Mouse (Mus musculus) bone marrow, adult 2 months (tissue): ENCODE measurements at regions not wholly inside any gene's neighbourhood (a gene's known extent, or its start where the extent isn't known, plus 50 kb on each side); places are given as distances from the start of the nearest gene placed in this dataset.

Source experiments
- H3K27ac ChIP-seq: fragments of 200-500 bp; 2 replicates; pipeline ENCODE4 v1.5.1; 2012; ENCODE audit warnings: low read depth, mild to moderate bottlenecking, control low read depth, inconsistent platforms, low read length; ENCODE audit not compliant: control insufficient read depth, poor library complexity, insufficient read depth
- H3K4me1 ChIP-seq: fragments of 200-500 bp; 2 replicates; pipeline ENCODE4 v1.6.1; 2011; ENCODE audit warnings: low read length; ENCODE audit not compliant: control insufficient read depth, insufficient read depth
- H3K4me3 ChIP-seq: fragments of 200-500 bp; replicated peaks from 2 replicates; pipeline ENCODE3; 2011; ENCODE audit warnings: mild to moderate bottlenecking, low read depth, low read length, control low read depth; ENCODE audit not compliant: control insufficient read depth
- CTCF ChIP-seq: fragments of 200-500 bp; IDR thresholded peaks from 2 replicates; pipeline ENCODE4 v1.5.1; 2011; ENCODE audit warnings: low read length, control low read depth; ENCODE audit not compliant: control insufficient read depth, insufficient read depth
- POLR2A ChIP-seq: fragments of 200-500 bp; IDR thresholded peaks from 2 replicates; pipeline ENCODE4 v1.6.1; 2011; ENCODE audit warnings: low read depth, mild to moderate bottlenecking, control low read depth, low read length, borderline replicate concordance; ENCODE audit not compliant: control insufficient read depth
- WGBS: fragments of 180-500 bp; shearing (Covaris S2); methylation state at CpG from one replicate; pipeline ENCODE4 v1.1.7; 2018; 5-methylcytosine and 5-hydroxymethylcytosine counted together

DNA sequence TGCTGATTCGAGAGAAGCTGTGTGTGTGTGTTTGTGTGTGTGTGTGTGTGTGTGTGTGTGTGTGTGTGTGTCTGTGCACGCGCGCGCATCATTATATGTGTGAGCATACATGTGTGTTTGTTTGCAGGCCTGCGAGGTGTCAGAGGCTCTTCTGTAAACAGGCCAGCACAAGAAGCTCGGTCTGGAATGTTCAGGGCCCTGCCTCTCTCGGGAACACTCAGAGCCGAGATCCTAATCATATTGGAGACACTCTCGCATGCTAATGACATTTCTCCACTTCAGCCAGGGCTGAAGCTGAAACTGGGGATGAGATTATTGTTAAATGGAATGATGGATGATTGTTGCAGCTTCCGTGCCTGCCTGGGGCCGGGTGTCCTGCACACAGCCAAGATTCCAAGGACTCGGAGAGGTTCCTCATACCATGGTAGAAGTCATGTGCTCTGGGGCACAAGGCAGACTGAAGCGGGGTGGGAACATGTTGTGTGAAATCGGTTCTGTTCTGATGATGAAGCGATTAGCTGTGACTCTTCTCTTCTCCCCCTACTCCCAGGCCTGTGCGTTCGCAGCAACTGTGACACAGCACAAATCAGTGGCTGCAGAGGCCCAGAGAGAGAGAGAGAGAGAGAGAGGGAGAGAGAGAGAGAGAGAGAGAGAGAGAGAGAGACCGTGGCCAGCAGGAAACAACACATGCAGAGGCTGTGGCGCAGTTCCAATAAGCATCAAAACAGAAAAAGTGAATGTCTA, 83.0 kb upstream of the Ankrd34c start:
- TF ChIP-seq CTCF, result no peak
- no peak for TF ChIP-seq POLR2A
- H3K4me3 ChIP-seq, result no peak overlapping the region
- WGBS, result 60% methylated on average over 20 of the region's 20 CpGs
- no peak overlapping the region; the same call in 1 of the 2 replicates for H3K27ac ChIP-seq
- no peaks in the 10 kb centered on the region; the same call in 1 of the 2 replicates for H3K4me1 ChIP-seq

DNA sequence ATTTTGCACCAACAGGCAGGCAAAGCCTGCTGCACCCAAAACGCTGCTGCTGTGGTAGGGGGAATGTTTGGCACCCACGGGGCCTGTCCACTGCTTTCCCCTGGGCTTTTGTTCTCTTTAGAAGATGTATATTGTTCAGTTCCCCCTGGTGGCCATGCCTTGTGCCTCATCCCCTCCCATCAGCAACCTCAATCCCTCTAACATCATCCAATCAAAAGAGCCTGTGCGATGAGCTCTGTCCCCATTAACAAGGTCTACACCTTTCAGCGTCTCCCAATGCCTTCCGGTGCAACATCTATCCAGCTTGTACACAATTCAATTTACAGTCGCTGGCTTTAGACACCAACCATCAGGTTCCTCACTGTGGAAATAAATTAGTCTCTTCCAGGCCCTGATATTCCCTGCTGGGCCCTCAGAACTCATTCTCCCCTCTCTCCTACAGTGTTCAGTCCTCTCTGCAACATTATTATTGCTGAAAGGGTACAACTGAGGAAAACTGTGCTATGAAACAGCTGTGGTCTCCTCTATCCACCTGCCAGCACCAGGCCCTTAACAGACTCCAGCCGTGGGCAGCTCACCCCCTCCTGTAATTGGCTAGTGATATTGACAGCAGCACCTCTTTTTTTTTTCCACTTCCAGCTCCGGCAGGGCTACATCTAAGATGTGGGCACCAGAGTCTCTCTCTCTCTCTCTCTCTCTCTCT, 75.5 kb upstream of the Ankrd34c start:
- Histone ChIP-seq H3K27ac (no peak overlapping the region), H3K4me3 (no peak overlapping the region), H3K4me1 (no peaks in the 10 kb centered on the region)
- no peak for TF ChIP-seq CTCF
- TF ChIP-seq POLR2A, result no peak
- 68% methylated on average over 8 of the region's 8 CpGs for WGBS

DNA sequence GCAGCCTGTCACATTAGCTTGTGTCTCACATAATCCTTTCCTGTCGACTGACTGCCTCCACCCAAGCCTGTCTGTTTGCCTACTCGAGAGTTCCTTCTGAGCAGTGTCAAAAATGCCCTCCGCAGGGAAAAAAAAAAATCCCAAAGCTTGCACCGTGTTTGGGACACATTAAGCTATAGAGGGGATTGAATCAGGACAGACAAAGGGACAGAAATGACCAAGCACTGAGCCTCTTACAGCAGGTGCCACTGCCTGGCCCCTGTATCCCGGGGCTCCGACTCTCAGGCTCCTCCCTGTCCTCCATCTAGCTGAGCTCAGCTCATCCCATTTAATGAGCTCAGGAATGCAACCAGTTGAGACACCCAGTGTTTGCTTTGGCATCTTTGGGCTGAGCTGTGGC, 69.1 kb upstream of the Ankrd34c start:
- no peak for TF ChIP-seq POLR2A
- no peak for TF ChIP-seq CTCF
- Histone ChIP-seq H3K4me1 (no peaks in the 10 kb centered on the region), H3K4me3 (no peak overlapping the region), H3K27ac (no peak overlapping the region)
- WGBS, result 68% methylated on average over 6 of the region's 6 CpGs

DNA sequence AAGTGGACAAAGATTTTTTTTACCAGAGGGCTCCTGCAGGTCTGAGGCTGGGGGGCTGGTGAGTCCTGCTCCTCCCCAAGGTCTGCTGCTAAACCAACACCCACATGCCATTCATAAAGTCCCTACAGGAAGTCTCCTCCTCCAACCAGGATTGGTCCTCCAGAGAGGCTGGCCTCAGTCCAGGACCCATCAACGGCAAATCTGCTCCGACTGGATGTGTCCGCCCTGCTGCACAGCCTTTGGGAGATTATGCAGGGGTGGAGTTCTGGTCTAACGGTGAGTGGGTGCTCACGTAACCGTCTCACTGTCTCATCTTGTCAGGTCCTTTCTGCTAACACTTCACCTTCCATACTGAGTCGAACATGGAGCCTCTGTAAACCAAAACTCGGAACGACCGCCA, 64.4 kb upstream of the Ankrd34c start:
- Histone ChIP-seq H3K4me1 (no peaks in the 10 kb centered on the region), H3K27ac (no peak overlapping the region), H3K4me3 (no peak overlapping the region)
- 80% methylated on average over 10 of the region's 10 CpGs for WGBS
- TF ChIP-seq CTCF, result no peak
- no peak for TF ChIP-seq POLR2A

DNA sequence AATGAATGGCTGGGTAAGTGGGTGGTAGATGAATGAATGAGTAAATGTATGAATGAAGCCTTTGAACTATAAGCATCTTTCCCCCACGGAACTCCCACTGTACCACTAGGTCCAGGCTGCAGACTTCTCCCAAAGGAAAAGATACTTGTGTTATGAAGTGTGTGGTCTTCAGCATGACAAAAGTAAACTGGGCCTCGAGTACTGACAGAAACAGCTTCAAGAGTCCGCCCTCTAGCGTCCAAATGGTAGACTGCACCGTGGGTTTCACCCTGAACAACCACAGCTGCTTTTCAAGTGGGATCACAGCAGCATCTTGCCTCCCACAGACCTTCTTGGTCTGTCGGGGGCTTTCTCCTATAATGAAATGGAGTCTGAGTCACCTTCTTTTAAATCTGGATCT, 54.7 kb upstream of the Ankrd34c start:
- no peak for TF ChIP-seq POLR2A
- TF ChIP-seq CTCF, result peak; percentile 81
- WGBS, result 5% methylated on average over 6 of the region's 6 CpGs

DNA sequence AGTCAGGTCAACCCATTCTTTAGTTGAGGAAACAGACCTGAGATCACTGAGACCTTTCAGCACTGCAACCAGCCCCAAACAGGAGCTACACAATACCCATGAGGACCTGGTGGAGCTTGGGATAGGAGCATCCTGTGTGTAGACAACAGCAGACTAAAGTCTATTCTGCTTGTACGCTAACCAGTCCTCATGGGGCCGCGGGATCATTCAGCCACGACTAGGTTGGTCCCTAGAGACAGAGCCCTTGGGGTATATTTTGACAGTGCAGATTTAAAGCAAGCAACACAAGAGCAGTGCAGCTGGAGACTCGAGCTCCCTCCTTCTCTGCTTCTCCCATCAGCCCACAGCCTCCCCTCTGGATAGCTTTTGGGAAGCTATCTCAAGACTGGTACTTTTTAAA, 51.7 kb upstream of the Ankrd34c start:
- TF ChIP-seq POLR2A (no peak), CTCF (no peak)
- Histone ChIP-seq H3K4me3 (no peak overlapping the region), H3K4me1 (peaks cover 1% of the 10 kb centered on the region; the same call in 1 of the 2 replicates), H3K27ac (no peak overlapping the region)
- WGBS, result 65% methylated on average over 5 of the region's 5 CpGs

More for the DNA sequence above, 54.7 kb upstream of the Ankrd34c start:
- H3K4me1 ChIP-seq, result peaks cover 1% of the 10 kb centered on the region; the same call in 1 of the 2 replicates
- H3K4me3 ChIP-seq, result no peak overlapping the region
- H3K27ac ChIP-seq, result no peak overlapping the region

DNA sequence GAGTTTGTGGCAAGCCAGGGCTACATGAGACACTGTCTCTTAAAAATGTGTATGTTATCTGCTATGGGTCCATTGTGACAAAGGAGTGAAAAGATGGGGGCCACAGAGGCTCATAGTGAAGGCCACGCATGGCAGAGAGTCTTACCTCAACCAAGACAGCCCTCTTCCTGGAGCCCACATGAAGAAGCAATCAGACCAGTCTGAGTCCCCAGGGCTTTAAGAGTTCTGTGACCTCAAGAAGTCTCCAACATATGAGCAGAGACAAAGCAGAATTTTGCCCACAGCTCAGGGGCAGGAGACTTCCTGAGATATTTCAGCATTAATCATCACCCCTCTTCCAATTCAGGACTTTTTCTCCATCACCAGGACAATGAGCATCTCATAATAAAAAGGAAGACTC, 50.4 kb upstream of the Ankrd34c start:
- Histone ChIP-seq H3K4me1 (peaks cover 1% of the 10 kb centered on the region; the same call in 1 of the 2 replicates), H3K27ac (no peak overlapping the region), H3K4me3 (no peak overlapping the region)
- 70% methylated on average over 1 of the region's 1 CpGs for WGBS
- TF ChIP-seq POLR2A, result no peak
- no peak for TF ChIP-seq CTCF
